Mouse (Mus musculus): Measurements from ENCODE around the gene Eipr1.

- no peak for TF ChIP-seq CTCF (IDR thresholded peaks at IDR 0.05; ENCODE audit: low read depth)
- TF ChIP-seq EP300 (IDR thresholded peaks at IDR 0.05; ENCODE audit: low read depth) = no peak
Observed at GRCm38 (mm10) chr12:28889068-28889674, 137.6 kb downstream of the Eipr1 start.
